Mouse (Mus musculus): ENCODE data around the gene Tmppe. TPM values are rescaled to one million over a fixed set of nuclear protein-coding genes. Genes with fewer than 3 reads are reported as not detected.
"Not testable (repeated sequence)": the region's sequence is repeated elsewhere in the genome, so short reads cannot be mapped to it uniquely, and the experiment has no call there.

The Tmppe gene
- total RNA-seq, 2 experiments from 2014 or later: 6.7 to 6.8 TPM

DNA sequence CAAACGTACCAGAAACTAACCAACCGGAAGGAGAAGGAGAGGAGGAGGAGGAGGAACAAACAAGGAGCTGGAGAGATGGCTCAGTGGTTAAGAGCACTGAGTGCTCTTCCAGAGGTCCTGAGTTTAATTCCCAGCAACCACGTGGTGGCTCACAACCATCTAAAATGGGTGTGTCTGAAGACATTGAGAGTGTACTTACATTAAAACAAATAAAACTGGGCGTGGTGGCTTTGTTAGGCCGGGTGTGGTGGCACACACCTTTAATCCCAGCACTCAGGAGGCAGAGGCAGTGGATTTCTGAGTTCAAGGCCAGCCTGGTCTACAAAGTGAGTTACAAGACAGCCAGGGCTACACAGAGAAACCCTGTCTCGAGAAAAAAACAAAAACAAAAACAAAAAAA, 6.8 kb upstream of the Tmppe start:
- ATAC-seq (replicated peaks; ENCODE audit: poor library complexity, severe bottlenecking): not testable (repeated sequence)

DNA sequence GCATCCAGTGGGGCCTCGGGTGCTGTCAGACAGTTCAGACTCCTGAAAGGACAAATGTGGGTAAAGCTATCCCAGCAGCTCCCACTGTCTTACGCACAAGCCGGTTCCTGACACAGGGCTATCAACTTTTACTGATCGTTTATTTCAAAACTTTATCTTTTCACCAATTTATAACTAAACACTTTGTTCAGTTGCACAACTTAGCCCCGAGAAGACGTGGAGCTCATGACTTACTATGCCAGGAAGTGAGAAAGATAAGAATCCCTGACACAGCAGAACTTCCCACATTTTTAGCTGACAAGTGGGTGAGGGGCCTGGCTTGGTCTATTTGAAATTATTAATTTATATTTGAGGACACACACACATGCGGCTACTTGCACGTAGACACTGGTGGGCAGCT, 6.2 kb upstream of the Tmppe start:
- peak; percentile 16 for ATAC-seq (replicated peaks; ENCODE audit: poor library complexity, severe bottlenecking)

DNA sequence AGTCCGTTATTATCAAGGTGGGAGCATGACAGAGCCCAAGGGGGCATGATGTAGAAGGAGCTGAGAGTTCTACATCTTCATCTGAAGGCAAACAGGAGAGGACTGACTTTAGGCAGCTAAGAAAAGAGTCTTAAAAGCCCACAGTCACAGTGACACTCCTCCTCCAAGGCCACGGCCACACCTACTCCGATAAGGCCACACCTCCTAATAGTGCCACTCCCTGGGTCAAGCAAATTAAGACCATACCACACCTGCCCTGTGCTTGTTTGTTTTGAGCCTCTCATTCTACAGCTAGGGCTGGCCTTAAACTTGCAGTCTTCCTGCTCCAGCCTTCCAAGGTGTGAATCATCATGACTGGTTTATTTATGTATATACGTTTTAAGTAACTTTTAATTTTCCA, 5.6 kb upstream of the Tmppe start:
- 0 out of 2 replicates have a peak, but pooled peaks have one; percentile 20 for ATAC-seq (replicated peaks; ENCODE audit: poor library complexity, severe bottlenecking)

DNA sequence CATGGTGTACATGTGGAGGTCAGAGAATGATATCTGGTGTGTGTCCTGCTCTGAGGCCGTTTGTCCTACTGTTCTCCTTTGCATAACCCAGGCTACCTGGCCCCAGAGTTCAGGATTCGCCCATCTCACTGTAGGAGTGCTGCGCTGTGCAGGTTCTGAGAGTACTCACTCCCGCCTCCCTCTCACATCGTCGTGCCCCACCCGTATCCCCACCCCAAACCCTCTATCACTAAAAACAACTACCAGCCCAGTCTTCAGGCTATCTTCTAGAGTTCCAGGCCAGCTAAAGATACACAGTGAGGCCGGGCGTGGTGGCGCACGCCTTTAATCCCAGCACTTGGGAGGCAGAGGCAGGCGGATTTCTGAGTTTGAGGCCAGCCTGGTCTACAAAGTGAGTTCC, 1.2 kb upstream of the Tmppe start:
- ATAC-seq (replicated peaks; ENCODE audit: poor library complexity, severe bottlenecking): no peak

DNA sequence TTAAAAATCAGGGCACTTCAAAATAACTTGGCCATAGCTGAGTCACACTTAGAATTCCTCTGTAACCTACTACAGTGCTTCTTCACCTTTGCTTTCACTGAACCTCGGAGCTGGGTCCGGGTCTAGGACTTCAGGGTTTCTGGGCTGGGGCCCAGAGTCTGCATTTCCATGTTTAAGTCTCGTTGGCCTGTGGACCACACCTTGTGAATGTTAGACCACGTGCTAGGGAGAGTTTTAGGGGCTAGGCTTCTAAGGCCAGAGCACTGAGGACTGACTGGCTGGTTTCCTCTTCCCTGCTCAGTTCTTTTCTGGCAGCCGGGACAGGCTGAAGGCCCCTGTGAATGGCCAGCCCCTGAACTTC, 337 bp upstream of the Tmppe start:
- no peak for ATAC-seq (replicated peaks; ENCODE audit: poor library complexity, severe bottlenecking)

DNA sequence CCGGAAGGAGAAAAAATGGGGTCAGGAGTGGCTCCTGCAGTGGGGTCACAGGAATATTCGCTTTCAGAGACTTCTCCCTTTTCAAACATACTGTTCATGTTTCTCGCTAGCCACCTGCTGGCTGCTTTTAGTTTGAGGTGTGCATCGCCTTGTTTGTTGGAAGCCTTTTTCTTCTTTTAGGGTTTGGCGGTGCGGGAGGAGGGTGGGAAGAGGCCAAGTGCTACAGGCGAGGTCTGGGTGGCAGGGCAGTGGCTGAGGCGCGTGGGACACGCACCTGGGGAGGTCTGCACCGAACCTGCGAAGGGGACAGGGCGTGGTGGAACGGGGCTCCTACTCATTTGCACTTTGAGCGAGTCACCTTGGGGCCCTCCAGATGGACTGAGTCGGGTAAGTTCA, 778 bp downstream of the Tmppe start:
- ATAC-seq (replicated peaks; ENCODE audit: poor library complexity, severe bottlenecking): peak; percentile 31

DNA sequence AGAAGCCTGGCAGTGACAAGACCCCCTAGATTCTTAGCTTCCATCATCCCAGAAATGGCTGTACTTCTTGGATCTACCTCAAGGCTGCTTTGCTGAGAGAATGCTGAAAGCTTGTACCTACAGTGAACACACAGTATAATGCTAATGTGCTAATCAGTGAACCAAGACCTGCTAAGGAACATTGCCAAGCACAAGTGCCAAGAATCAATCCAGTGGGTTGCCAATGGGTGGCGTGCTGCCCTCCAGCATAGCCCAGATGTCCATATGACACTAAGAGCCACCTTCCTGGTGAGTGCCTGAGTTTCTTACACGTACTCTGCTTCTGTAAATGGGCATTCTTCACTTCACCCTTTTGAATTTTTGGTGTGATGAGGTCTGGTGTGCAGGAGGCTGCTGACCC, 6.8 kb downstream of the Tmppe start:
- ATAC-seq (replicated peaks; ENCODE audit: poor library complexity, severe bottlenecking): no peak

DNA sequence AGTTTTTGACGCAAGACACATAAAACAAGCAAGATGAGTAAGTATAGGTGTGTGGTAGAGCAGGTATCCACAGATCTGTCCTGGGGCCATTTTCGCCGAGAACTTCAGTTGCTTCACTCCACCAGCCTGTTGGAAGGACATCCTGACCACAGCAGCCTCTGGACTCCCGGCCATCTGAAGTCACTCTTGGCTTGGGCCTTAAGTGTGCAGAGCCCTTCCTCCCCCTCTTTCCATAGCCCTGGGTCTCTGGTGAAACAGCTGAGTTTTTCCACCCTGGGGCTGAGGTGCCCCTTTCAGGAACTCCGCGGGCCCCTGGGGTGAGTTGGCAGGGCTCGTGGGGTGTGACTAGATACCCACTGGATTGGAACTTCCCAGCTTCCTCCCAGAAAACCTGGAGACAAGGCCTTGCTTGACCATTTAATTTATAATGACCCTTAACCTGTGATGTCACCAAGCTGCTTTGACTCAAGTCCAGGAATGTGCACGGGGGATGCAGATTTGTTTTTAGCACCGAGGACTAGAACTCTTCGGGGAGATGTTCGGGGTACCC, 9.5 kb downstream of the Tmppe start:
- no peak for ATAC-seq (replicated peaks; ENCODE audit: poor library complexity, severe bottlenecking)

DNA sequence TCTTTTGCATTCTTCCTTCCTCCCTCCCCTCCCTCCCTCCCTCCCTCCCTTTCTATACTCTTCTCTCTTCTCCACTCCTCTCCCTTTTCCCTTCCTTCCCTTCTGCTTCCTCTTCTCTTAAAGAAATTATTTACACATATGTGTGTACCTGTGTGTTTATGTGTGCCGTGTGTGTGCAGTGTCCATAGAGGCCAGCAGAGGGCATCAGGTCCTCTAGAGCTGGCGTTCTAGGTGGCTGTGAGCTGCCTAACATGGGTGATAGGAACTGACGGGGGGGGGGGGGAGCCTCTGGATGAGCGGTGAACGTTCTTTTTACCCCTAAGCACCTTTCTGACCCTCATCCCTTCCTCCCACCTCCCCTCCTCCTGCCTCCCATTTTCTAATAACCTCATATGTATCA, 10.4 kb downstream of the Tmppe start:
- ATAC-seq (replicated peaks; ENCODE audit: poor library complexity, severe bottlenecking): no peak

DNA sequence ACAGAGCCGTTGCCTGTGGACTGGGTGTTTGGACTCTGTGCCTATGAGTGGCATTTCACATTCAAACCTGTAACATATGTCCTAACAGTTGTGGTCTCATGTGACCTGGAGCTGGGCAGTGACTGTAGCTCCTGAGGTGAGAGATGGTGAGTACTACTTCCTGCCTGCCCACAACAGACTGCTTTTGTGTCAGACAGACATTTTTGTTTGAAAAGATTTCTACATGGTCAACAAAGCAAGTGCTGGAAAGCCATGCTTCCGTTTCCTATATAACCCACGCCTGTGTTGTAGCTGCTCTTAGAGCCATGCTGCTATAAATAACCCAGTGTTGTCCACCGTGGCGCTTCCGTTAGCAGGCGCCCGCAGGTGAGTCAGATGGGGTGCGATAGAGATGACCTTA, 11.5 kb downstream of the Tmppe start:
- ATAC-seq (replicated peaks; ENCODE audit: poor library complexity, severe bottlenecking): peak; percentile 47

DNA sequence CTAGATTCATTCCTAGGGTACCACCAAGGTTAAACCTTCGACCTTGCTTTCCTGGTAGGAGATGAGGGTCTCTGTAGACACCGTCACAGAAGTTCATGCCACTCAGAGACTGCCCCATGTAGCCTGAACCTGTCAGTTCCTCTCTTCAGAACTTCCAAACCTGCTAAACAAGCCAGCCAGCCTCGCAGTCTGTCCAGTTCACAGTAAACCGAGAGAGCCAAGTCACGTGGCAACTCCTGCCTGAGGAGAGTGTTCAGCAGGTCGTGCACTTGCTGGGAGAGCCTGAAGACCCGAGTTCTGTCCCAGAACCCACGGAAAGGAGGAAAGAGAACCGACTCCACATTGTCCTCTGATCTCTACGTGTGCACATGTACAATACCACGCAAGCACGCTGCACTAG, 13.0 kb downstream of the Tmppe start:
- ATAC-seq (replicated peaks; ENCODE audit: poor library complexity, severe bottlenecking): no peak

DNA sequence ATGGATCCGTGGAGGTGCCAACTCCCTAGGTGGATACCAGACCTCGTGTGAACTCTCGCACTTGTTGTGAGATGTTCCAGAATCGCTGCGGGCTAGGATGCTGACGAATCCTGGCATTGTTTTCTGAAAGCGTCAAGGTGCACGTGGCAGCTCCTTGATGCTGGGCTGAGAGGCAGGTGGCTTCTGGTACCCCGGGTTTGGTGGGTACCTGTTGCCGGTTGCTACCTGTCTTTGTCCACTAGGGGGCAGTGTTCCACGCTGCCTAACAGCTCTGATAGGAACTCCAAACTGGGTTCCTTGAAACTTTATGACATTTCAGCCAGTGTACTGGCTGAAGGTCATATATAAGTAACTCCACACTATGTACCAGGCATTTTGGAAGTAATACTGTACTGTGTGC, 14.8 kb downstream of the Tmppe start:
- peak; percentile 51 for ATAC-seq (replicated peaks; ENCODE audit: poor library complexity, severe bottlenecking)

DNA sequence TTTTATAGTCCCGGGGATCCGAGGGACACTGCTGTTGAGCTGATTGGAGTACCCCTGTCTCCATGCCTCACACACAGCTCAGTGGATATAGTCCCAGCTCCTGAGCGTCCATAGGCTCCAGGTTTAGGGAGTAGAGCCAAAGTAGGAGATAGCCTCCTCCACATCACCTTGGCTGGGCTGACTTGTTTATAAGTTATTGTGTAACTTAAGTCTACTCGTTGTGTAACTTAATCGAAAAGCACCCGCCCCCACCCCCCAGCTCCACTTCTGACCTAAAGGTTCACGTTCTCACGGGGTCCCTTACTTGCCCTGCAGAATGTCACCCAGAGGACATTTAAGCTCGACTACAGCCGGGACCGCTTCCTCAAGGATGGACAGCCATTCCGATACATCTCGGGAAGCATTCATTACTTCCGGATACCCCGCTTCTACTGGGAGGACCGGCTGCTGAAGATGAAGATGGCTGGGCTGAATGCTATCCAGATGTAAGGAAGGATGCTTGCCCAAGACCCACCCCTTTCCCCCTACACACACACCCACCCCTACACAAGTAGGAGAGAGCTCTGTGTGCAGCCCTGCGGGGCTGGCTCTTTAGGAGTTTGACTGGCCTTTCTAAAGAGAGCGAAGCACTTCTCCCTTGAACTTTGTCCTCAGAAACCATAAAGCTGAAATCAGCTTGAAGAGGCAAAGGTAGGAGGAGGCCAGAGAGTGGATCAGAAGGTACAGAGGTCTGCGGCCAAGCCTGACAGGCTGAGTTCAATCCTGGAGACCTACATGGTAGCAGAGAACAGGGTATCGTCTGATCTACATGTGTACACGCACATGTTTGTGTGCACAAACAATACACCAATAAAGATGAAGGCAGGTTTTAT, 16.0 kb downstream of the Tmppe start:
- ATAC-seq (replicated peaks; ENCODE audit: poor library complexity, severe bottlenecking): no peak

DNA sequence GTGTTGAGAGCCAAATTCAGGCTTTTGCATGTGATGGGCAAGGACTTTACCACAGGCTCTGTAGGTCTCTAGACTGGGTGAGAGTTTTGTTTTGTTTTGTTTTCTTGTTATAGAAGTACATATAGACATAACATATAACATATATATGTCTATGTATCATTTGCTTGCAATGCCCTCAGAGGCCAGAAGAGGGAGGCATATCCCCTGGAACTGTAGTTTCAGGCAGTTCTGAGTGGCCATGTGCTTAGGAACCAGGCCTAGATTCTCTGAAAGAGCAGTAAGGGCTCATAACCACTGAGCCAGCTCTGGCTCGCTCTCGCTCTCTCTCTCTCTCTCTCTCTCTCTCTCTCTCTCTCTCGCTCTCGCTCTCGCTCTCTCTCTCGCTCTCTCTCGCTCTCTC, 17.3 kb downstream of the Tmppe start:
- ATAC-seq (replicated peaks; ENCODE audit: poor library complexity, severe bottlenecking): peak; percentile 74

DNA sequence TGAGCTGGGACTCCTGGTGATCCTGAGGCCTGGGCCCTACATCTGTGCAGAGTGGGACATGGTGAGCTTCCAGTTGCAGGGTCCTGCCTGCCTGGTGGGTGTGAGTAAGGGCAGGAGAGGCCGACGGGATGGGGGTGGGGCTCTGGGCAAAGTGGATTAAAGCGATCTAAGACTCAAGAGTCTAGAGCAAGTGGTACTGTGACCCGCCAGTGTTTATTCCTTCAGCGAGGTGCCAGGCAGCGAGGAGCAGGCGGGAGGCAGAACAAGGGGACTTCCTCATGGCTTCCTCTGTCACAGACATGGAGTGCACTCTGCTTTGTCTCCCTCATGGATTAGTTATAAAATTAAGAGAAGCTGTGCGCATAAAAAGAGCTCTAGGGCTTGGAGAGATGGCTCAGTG, 19.5 kb downstream of the Tmppe start:
- ATAC-seq (replicated peaks; ENCODE audit: poor library complexity, severe bottlenecking): no peak

DNA sequence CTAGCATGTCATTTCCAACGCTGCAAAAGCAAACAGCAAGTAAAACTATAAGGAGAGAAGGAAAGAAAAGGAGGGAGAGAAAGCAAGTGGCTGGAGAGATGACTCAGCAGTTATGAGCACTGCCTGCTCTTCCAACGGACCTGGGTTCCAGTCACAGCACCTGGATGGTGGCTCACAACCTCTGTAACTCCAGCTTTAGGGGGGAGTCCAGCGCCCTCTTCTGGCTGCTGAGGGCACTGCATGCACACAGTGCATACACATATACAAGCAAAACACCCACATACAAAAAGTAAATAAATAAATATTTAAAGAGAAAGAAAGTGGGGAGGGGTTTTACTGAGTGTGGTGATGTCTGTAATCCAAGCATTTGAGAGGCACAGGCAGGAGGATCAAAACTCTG, 20.1 kb downstream of the Tmppe start:
- ATAC-seq (replicated peaks; ENCODE audit: poor library complexity, severe bottlenecking): no peak

DNA sequence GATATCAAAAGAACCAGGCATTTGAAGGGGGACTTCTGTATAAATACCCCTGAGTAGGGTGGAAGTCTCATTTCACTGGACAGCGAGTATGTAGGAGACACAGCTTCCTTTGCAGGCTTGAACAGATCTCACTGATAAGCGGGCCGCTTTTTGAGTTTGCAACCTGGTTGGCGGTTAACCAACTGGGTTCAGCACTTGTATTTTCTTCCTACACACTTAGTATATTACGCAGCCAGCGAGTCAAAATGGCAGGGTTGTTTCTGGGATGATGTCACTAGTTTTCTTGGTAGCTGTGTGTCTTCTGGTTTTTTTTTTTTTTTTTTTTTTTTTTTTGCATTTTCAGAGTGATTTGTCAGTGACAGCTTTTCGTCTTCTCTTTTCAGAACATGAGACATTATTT, 20.9 kb downstream of the Tmppe start:
- ATAC-seq (replicated peaks; ENCODE audit: poor library complexity, severe bottlenecking): no peak

DNA sequence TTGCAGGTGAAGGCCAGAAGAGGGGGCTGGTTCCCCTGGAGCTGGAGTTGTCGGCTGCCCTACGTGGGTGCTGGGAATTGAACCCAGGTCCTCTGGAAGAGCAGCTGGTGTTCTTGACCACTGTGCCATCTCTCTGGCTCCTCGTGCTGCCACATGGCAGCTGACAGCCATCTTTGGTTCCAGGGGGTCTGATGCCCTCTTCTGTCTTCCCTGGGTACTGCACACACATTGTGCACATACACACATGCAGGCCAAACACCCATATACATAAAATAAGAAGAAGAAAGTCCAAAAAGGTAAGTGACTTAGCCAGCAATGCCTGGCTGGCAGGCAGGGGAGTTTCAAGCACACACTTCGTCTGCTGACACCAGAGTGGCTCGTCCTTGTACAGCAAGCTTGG, 24.7 kb downstream of the Tmppe start:
- no peak for ATAC-seq (replicated peaks; ENCODE audit: poor library complexity, severe bottlenecking)

DNA sequence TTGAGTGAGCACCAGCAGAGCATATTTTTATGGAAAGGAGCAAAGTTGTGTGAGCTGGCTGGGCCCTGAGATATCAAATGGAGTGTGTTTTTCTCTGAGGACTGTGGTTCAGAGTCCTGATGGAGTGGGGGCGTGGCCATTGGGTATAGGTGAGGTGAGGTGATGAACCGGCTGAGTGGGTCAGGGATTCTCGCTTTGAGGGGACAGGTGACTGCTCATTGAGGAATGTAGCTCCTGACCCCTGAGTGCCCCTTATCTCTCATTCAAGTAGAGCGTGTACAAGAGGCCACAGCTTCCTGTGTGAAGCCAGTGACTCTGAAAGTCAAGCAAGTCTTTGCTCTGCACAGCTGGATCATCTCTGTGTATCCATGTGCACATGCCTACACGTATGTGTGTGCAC, 25.3 kb downstream of the Tmppe start:
- no peak for ATAC-seq (replicated peaks; ENCODE audit: poor library complexity, severe bottlenecking)

DNA sequence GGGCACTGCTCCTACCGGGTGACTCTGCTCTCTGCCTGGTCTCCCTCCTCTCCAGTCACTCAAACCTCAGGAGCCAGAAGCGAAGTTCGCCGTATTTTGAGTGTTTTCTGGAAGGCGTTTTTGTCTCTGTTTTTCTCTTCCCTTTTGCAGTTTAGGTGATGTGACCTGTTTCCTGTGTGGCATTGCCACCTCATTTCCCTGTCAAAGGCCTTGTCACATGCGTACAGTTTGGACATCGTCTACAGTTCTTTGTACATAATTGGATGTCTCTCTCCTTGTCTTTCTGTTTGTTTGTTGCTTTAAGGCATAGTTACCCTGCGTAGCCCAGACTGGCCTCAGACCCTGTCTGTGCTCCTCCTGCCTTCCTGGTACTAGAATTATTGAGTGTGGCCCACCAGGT, 26.5 kb downstream of the Tmppe start:
- no peak for ATAC-seq (replicated peaks; ENCODE audit: poor library complexity, severe bottlenecking)

DNA sequence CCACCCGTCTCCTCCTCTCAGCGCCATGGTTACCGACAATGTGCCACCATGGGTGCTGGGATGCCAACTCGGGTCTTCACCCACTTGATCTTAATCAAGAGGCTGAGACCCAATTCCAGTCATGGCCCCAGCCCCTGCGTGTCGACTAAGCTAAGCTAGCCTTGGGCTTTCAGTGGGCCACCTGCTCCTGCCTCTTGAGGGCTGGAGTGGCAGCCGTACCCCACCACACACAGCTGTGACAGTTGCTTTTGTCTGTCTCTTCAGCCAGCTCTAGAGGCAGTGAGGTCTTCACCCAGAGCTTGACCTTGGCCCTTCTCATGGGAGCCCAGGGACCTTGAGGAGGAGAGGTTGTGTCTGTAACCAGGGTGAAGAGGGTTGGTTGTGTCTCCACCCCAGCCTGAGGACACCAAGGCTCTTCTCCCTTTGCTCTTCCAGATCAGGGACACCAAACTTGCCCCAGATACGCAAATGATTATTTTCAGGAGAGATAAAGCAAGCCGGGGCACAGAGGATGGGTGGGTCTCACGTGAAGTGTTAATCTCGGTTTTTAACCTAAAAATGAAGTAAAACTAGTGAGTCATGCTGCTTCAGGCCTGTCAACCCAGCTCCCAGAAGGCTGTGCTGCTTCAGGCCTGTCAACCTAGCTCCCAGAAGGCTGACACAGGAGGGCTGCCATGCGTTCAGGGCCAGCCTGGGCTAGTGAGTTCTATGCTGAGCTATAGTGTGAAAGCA, 27.4 kb downstream of the Tmppe start:
- ATAC-seq (replicated peaks; ENCODE audit: poor library complexity, severe bottlenecking): no peak

DNA sequence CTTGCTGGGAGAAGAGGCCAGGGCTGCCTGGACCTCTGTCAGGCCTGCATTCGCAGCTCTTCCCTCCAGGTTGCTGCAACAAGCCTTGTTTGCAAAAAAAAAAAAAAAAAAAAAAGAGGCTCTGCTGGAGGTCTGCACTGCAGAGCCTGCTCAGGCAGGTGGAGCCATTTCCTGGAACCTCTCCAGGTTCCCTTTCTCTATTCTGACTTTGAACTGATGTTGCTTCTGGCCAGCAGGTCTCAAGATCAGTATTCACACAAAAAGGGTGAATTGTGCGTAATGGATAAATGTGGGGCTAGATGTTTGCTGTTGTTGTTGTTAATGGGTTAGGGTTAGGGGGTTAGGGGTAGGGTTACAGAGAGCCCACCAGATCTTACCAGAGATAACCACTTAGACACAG, 34.8 kb downstream of the Tmppe start:
- no peak for ATAC-seq (replicated peaks; ENCODE audit: poor library complexity, severe bottlenecking)

All from granulocyte monocyte progenitor cell, adult 5-6 weeks (primary cell).